Mouse (Mus musculus) layer of hippocampus, postnatal 10 days (tissue): ENCODE results near the gene Lilra5. TPM values are rescaled to one million over a fixed set of nuclear protein-coding genes. Genes with fewer than 3 reads are reported as not detected.
"Not testable (repeated sequence)": the region's sequence is repeated elsewhere in the genome, so short reads cannot be mapped to it uniquely, and the experiment has no call there.

Experiments
- DNase-seq, 2 experiments: peaks; one replicate each; pipeline ENCODE4 v3.0.0; 2021; ENCODE audit warnings: low spot score in 2 of 2
- long read RNA-seq: library from polyadenylated mRNA; stranded (forward); transcript quantifications from one replicate; pipeline ENCODE4 v2.0.0, GENCODE M21; 2023
- total RNA-seq, 2 experiments: library from RNA; stranded (reverse); gene quantifications; 2 replicates each; pipeline ENCODE4 v1.2.3; 2021

Gene Lilra5
- not detected for total RNA-seq
- long read RNA-seq = 0 reads

DNA sequence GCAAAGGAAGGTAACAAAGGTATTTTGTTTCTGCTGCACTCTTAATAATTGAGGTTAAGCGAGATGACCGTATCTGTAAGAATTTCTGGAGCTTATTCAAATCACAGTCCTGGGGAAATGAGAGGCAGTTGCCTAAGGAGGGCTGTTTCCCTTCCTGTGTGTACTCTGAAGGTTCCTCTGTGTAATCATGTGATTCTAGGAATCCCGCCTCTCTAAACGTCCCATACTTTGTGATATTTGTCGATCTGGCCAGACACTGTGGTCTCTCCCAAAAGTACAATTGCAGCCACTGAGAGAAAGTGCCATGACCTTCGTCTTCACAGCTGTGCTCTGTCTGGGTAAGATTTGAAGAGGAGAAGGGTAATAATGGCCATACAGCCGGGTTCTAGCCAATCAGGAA, at the start of gene Lilra5:
Gene Lilra5 (plus strand): TSS at position 301 of the 400 bp plus-strand sequence.
- no peak for DNase-seq

DNA sequence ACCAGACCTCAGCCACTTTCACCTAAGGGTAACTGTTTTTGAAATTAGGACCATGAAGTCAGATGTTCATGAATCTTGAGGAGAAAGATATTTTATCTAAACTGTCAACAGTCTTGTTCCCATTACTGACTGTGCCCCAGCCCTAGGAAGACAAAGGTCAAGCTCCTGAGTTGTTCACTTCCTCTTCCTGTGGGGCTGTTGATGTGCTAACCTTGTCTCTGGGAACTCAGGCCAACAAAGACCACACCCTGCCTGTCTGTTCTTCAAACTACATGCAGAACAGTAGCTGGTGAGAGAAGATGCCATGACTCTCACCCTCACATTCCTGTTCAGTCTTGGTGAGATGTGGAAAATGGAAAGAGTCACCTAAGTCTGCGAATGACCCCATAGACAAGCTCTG, 30.4 kb upstream of the Lilra5 start:
- DNase-seq = no peak

- no peak for DNase-seq
These were observed 28.9 kb upstream of the Lilra5 start for GRCm38 (mm10) chr7:4208626-4209025.

DNA sequence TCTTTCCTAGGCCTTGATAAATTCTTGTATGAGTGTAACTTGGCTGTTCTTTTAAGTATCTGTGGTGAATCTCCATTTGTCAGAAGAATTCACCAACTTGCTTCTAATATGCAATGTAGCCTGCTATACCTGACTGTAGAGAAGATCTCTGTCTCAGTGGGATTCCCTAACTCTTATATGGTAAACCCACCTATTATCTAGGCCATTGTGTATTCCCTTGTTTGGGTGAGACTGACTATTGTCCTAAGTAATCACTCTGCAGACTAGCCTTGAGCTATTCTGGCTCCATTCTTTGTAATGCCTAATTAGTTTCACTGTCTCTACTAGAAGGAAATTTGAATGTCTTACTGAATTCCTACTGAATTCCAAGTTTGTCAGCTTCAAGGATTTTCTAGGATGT, 24.1 kb upstream of the Lilra5 start:
- not testable (repeated sequence) for DNase-seq

- no peak for DNase-seq
These were observed 22.2 kb upstream of the Lilra5 start for GRCm38 (mm10) chr7:4215396-4215795.

- no peak for DNase-seq
These were observed 21.7 kb upstream of the Lilra5 start for GRCm38 (mm10) chr7:4215805-4216204.

- no peak for DNase-seq
These were observed 2.0 kb upstream of the Lilra5 start for GRCm38 (mm10) chr7:4235536-4235935.

- no peak for DNase-seq
These were observed 1.6 kb downstream of the Lilra5 start for GRCm38 (mm10) chr7:4239038-4239721.

DNA sequence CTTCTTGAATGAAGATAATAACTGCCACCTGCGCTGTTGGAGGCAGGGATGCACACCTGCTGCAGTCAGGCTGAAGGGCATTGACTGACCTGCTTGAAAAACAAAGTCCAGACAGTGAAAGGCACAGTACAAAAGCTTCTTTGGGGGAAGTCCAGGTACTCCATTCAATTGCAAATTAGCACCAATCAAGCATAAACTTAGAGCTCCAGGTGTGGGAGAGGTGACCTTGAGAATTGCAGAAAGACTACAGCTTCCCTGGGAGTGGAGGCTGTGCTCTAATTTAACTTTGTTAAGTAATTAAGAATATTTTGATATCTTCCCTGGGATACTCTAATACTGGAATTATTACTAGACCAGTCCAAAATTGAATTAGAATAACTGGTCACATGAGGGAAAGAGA, 13.7 kb downstream of the Lilra5 start:
- not testable (repeated sequence) for DNase-seq

GRCm38 (mm10) chr7:4256060-4256459, 18.5 kb downstream of the Lilra5 start:
- DNase-seq = not testable (repeated sequence)

DNA sequence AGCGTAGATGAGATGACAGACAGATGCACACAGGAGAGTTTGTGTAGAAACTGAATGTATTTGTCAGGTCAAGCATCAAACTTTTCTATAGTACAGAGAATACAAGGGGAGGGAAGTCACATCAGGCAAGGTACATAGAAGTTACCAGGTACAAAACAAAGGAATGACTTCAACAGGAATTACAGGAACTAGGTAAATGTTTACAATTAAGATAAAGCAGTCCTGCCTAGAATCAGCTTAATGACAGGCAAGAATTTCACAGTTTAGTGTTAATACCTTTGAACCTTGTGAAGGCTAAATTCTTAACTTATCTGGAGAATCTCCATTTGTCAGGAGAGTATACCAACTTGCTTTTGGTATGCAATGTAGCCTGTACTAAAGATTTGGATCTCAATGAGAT, 23.0 kb downstream of the Lilra5 start:
- not testable (repeated sequence) for DNase-seq

- not testable (repeated sequence) for DNase-seq
These were observed 34.6 kb downstream of the Lilra5 start for GRCm38 (mm10) chr7:4272106-4272505.

- not testable (repeated sequence) for DNase-seq
These were observed 36.3 kb downstream of the Lilra5 start for GRCm38 (mm10) chr7:4273874-4274273.

DNA sequence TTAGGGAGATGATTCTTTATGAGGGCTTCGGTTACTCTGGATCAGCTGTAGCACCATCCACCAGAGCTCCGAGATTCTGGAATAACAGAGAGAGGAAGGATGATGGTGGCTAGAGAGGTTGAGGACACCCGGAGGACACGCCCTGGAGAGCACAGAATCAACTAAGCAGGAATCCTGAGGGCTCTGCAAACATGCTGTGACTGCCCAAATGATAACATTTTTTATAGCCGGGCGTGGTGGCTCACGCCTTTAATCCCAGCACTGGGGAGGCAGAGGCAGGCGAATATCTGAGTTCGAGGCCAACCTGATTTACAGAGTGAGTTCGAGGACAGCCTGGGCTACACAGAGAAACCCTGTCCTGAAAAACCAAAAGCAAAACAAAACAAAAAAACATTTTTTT, 37.9 kb downstream of the Lilra5 start:
- DNase-seq = not testable (repeated sequence)

GRCm38 (mm10) chr7:4292638-4293037, 55.1 kb downstream of the Lilra5 start:
- no peak for DNase-seq

Other genes with a start within 250 kb of the Lilra5 start
- gene Lair1, start 174.6 kb upstream of the Lilra5 start, total RNA-seq = 1 to 10 TPM; 4.5 to 5.9 TPM
- gene Ttyh1, start 118.3 kb upstream of the Lilra5 start, total RNA-seq = 100 to 1,000 TPM; 610 to 702 TPM
- 100 to 1,000 TPM; 164 to 177 TPM for gene Leng8, start 100.7 kb upstream of the Lilra5 start, total RNA-seq
- gene Leng9, start 87.4 kb upstream of the Lilra5 start, total RNA-seq = 1 to 10 TPM; 4.2 to 5.0 TPM
- 1 to 10 TPM; 1.7 to 2.6 TPM for gene Cdc42ep5, start 72.9 kb upstream of the Lilra5 start, total RNA-seq
- gene Ncr1, start 100.0 kb downstream of the Lilra5 start, total RNA-seq = not detected
- gene Gp6, start 160.0 kb downstream of the Lilra5 start, total RNA-seq = under 1 TPM in 1 of 2 experiments, not detected in 1; 0.07 TPM
- 10 to 100 TPM; 33.6 to 40.1 TPM for gene Rdh13, start 207.9 kb downstream of the Lilra5 start, total RNA-seq
- 1 to 10 TPM; 3.2 to 4.9 TPM for gene Eps8l1, start 222.9 kb downstream of the Lilra5 start, total RNA-seq